Mouse (Mus musculus) forebrain, postnatal 0 days (tissue): ENCODE measurements around the gene Mfsd4b3. TPM values are rescaled to one million over a fixed set of nuclear protein-coding genes. Genes with fewer than 3 reads are reported as not detected.
"Not testable (repeated sequence)": the region's sequence is repeated elsewhere in the genome, so short reads cannot be mapped to it uniquely, and the experiment has no call there.

ENCODE experiments used
- ATAC-seq: fragments of 200-750 bp; cut with Nextera tagmentation; 2 replicates; pipeline ENCODE4 v1.8.0; 2017; ENCODE audit warnings: mild to moderate bottlenecking, moderate library complexity
- DNase-seq: peaks from one replicate; pipeline ENCODE4 v3.0.0-alpha.2; 2015
- H3K27ac ChIP-seq: fragments of 300-500 bp; sonication (generic); 2 replicates; pipeline ENCODE4 v1.5.1; 2014; ENCODE audit warnings: low read depth, mild to moderate bottlenecking, antibody characterized with exemption, low read length, moderate library complexity, mixed read lengths
- H3K27me3 ChIP-seq: fragments of 300-500 bp; sonication (generic); 2 replicates; pipeline ENCODE4 v1.6.1; 2014; ENCODE audit warnings: mild to moderate bottlenecking, low read length, mixed read lengths; ENCODE audit not compliant: insufficient read depth
- H3K36me3 ChIP-seq: fragments of 300-500 bp; sonication (generic); 2 replicates; pipeline ENCODE4 v1.6.1; 2014; ENCODE audit warnings: mild to moderate bottlenecking, moderate library complexity; ENCODE audit not compliant: insufficient read depth
- H3K4me1 ChIP-seq: fragments of 300-500 bp; sonication (generic); 2 replicates; pipeline ENCODE4 v1.6.1; 2014; ENCODE audit warnings: antibody characterized with exemption; ENCODE audit not compliant: insufficient read depth
- H3K4me2 ChIP-seq: fragments of 300-500 bp; sonication (generic); 2 replicates; pipeline ENCODE4 v1.6.1; 2014; ENCODE audit warnings: low read depth, mild to moderate bottlenecking, moderate library complexity
- H3K4me3 ChIP-seq: fragments of 300-500 bp; sonication (generic); 2 replicates; pipeline ENCODE4 v1.5.1; 2014; ENCODE audit warnings: low read depth, low read length, mixed read lengths
- H3K9ac ChIP-seq: fragments of 300-500 bp; sonication (generic); 2 replicates; pipeline ENCODE4 v1.6.1; 2014; ENCODE audit warnings: mild to moderate bottlenecking
- H3K9me3 ChIP-seq: fragments of 300-500 bp; sonication (generic); 2 replicates; pipeline ENCODE4 v1.6.1; 2016; ENCODE audit warnings: low read length
- CTCF ChIP-seq: sonication (generic); IDR thresholded peaks from 2 replicates; pipeline ENCODE4 v1.5.1; 2016; ENCODE audit warnings: antibody characterized with exemption, control low read depth, low read depth
- WGBS: fragments of 180-500 bp; shearing (Covaris S2); extraction: QIAGEN DNeasy Blood & Tissue Kit; methylation state at CpG from one replicate; pipeline ENCODE4 v1.1.7; 2014; 5-methylcytosine and 5-hydroxymethylcytosine counted together
- polyA plus RNA-seq: library from polyadenylated mRNA; unstranded; fragments of >200 nt; fragmentation: Nextera tagmentation; extraction: Ambion mirVana; gene quantifications from 2 replicates; pipeline ENCODE4 v1.2.1, GENCODE M21; 2015
- total RNA-seq: library from RNA; depleted of rRNA; stranded (reverse); fragments of >200 nt; gene quantifications from 2 replicates; pipeline ENCODE4 v1.2.3, GENCODE M21; 2014

Gene Mfsd4b3
- total and polyA plus RNA-seq, 2 experiments from 2014 or later = not detected

- ATAC-seq (no peak), DNase-seq (no peak)
- Histone ChIP-seq H3K27ac (no peak overlapping the region), H3K27me3 (no peaks in the 10 kb centered on the region; the same call in 1 of the 2 replicates), H3K4me1 (no peaks in the 10 kb centered on the region), H3K9me3 (no peaks in the 10 kb centered on the region), H3K4me3 (no peak overlapping the region), H3K9ac (no peak overlapping the region), H3K36me3 (no peaks in the 10 kb centered on the region), H3K4me2 (no peak overlapping the region)
- no peak for TF ChIP-seq CTCF
- WGBS = 45% methylated on average over 1 of the region's 1 CpGs
Measured at GRCm38 (mm10) chr10:39961906-39962305, 2.0 kb upstream of the Mfsd4b3 start.

- no peaks in the 10 kb centered on the region; the same call in 1 of the 2 replicates for H3K27me3 ChIP-seq
- H3K4me1 ChIP-seq = no peaks in the 10 kb centered on the region
- H3K9me3 ChIP-seq = no peaks in the 10 kb centered on the region
- DNase-seq (no peak), ATAC-seq (peak; percentile 32; the same call in 1 of the 2 replicates)
- H3K4me3 ChIP-seq = peak overlapping the region; percentile 57
- no peak overlapping the region for H3K9ac ChIP-seq
- WGBS = 43% methylated on average over 11 of the region's 11 CpGs
- peak overlapping the region; percentile 96 for H3K4me2 ChIP-seq
- H3K27ac ChIP-seq = no peak overlapping the region
- no peaks in the 10 kb centered on the region for H3K36me3 ChIP-seq
- TF ChIP-seq CTCF = no peak
Measured at GRCm38 (mm10) chr10:39960441-39960822, 479 bp upstream of the Mfsd4b3 start.

GRCm38 (mm10) chr10:39958266-39958665 is 1.7 kb downstream of the Mfsd4b3 start:
- 54% methylated on average over 4 of the region's 4 CpGs for WGBS
- Histone ChIP-seq H3K4me1 (no peaks in the 10 kb centered on the region), H3K27me3 (no peaks in the 10 kb centered on the region; the same call in 1 of the 2 replicates), H3K4me3 (no peak overlapping the region), H3K27ac (no peak overlapping the region), H3K9ac (no peak overlapping the region), H3K36me3 (no peaks in the 10 kb centered on the region), H3K4me2 (no peak overlapping the region), H3K9me3 (no peaks in the 10 kb centered on the region)
- peak; percentile 72 for TF ChIP-seq CTCF
- no peak for ATAC-seq
- DNase-seq = peak; percentile 57

GRCm38 (mm10) chr10:39956340-39956878 is 3.5 kb downstream of the Mfsd4b3 start:
- TF ChIP-seq CTCF = 0 out of 2 replicates have a peak, but pooled peaks have one; percentile 10
- Histone ChIP-seq H3K36me3 (no peaks in the 10 kb centered on the region), H3K4me3 (no peak overlapping the region), H3K4me1 (no peaks in the 10 kb centered on the region), H3K27ac (no peak overlapping the region), H3K9me3 (no peaks in the 10 kb centered on the region), H3K9ac (no peak overlapping the region), H3K27me3 (no peaks in the 10 kb centered on the region), H3K4me2 (no peak overlapping the region)
- DNase-seq (peak; percentile 5), ATAC-seq (no peak)
- 35% methylated on average over 2 of the region's 2 CpGs for WGBS

GRCm38 (mm10) chr10:39955163-39955562 is 4.8 kb downstream of the Mfsd4b3 start:
- 80% methylated on average over 2 of the region's 2 CpGs for WGBS
- Histone ChIP-seq H3K4me3 (no peak overlapping the region), H3K9ac (no peak overlapping the region)

GRCm38 (mm10) chr10:39949377-39949954 is 10.5 kb downstream of the Mfsd4b3 start:
- H3K4me1 ChIP-seq = no peaks in the 10 kb centered on the region
- 93% methylated on average over 2 of the region's 2 CpGs for WGBS
- no peaks in the 10 kb centered on the region for H3K27me3 ChIP-seq
- no peak overlapping the region for H3K9ac ChIP-seq
- H3K36me3 ChIP-seq = no peaks in the 10 kb centered on the region
- H3K4me2 ChIP-seq = no peak overlapping the region
- no peak overlapping the region for H3K27ac ChIP-seq
- no peak for TF ChIP-seq CTCF
- no peak for DNase-seq
- H3K9me3 ChIP-seq = no peaks in the 10 kb centered on the region
- H3K4me3 ChIP-seq = no peak overlapping the region
- ATAC-seq = no peak

More at GRCm38 (mm10) chr10:39955163-39955562, 4.8 kb downstream of the Mfsd4b3 start:
- DNase-seq (no peak), ATAC-seq (no peak)
- Histone ChIP-seq H3K27ac (no peak overlapping the region), H3K36me3 (no peaks in the 10 kb centered on the region), H3K4me1 (no peaks in the 10 kb centered on the region), H3K9me3 (no peaks in the 10 kb centered on the region), H3K4me2 (no peak overlapping the region), H3K27me3 (no peaks in the 10 kb centered on the region)
- no peak for TF ChIP-seq CTCF

- 83% methylated on average over 3 of the region's 3 CpGs for WGBS
- H3K4me3 ChIP-seq, ATAC-seq, H3K9ac ChIP-seq, H3K27ac ChIP-seq, H3K9me3 ChIP-seq, DNase-seq, H3K4me1 ChIP-seq, H3K4me2 ChIP-seq, H3K27me3 ChIP-seq, H3K36me3 ChIP-seq: not testable (repeated sequence)
Measured at GRCm38 (mm10) chr10:39947195-39947594, 12.8 kb downstream of the Mfsd4b3 start.
